Mouse (Mus musculus) olfactory bulb, adult 2 months (tissue): ENCODE measurements around the gene Arid3b.

Experiments used
- CTCF ChIP-seq: fragments of 200-500 bp; IDR thresholded peaks from 2 replicates; pipeline ENCODE4 v1.5.1; 2012; ENCODE audit warnings: low read depth, mild to moderate bottlenecking, low read length, moderate library complexity; ENCODE audit not compliant: insufficient read depth
- POLR2A ChIP-seq: fragments of 200-500 bp; IDR thresholded peaks from 2 replicates; pipeline ENCODE4 v1.6.1; 2012; ENCODE audit warnings: mild to moderate bottlenecking, low read depth, low read length, moderate library complexity; ENCODE audit not compliant: insufficient read depth

- TF ChIP-seq CTCF (no peak), POLR2A (no peak)
These were observed 31.4 kb downstream of the Arid3b start for GRCm38 (mm10) chr9:57805087-57805737.
